Mouse (Mus musculus): ENCODE measurements around the gene Rhot2. TPM values are rescaled to one million over a fixed set of nuclear protein-coding genes. Genes with fewer than 3 reads are reported as not detected.
A peak's percentile ranks its signal among the peaks of the same experiment; 100 is the strongest.

Gene Rhot2
- polyA plus RNA-seq (2012; rRNA removed), result 54.9 and 87.5 TPM in 2 replicates

GRCm38 (mm10) chr17:25844396-25844901, at the start of gene Rhot2:
Gene Rhot2, minus strand, starts transcription at chr17:25844851.
- TF ChIP-seq CTCF (IDR thresholded peaks at IDR 0.05; ENCODE audit: extremely low read depth, insufficient read length, insufficient replicate concordance, low read depth, low read length), result peak; percentile 52; the same call in 1 of the 2 replicates
- TF ChIP-seq POLR2A (IDR thresholded peaks at IDR 0.05; ENCODE audit: low read depth, low read length), result peak; percentile 93
- Histone ChIP-seq H3K4me1 (ENCODE audit: control insufficient read depth, insufficient read depth, insufficient read length, low read length) (peaks cover 10% of the 10 kb centered on the region), H3K27ac (ENCODE audit: insufficient read depth, low read depth, low read length) (peak within 1 kb of the TSS; percentile 52), H3K4me3 (ENCODE audit: low read depth, low read length) (peak within 1 kb of the TSS; percentile 92), H3K36me3 (ENCODE audit: control insufficient read depth, insufficient read depth, low read length) (peaks cover 25% of the 10 kb centered on the region), H3K27me3 (ENCODE audit: control insufficient read depth, insufficient read depth, low read length) (no peaks in the 10 kb centered on the region)
- 1% methylated on average over 21 of the region's 21 CpGs for WGBS

- H3K4me3 ChIP-seq (ENCODE audit: low read depth, low read length), result no peak overlapping the region
- no peaks in the 10 kb centered on the region for H3K4me1 ChIP-seq (ENCODE audit: control insufficient read depth, insufficient read depth, insufficient read length, low read length)
- WGBS, result 33% methylated on average over 2 of the region's 2 CpGs
- peaks cover 6% of the 10 kb centered on the region for H3K36me3 ChIP-seq (ENCODE audit: control insufficient read depth, insufficient read depth, low read length)
- no peak overlapping the region for H3K27ac ChIP-seq (ENCODE audit: insufficient read depth, low read depth, low read length)
- no peaks in the 10 kb centered on the region for H3K27me3 ChIP-seq (ENCODE audit: control insufficient read depth, insufficient read depth, low read length)
- peak; percentile 97; the same call in 1 of the 2 replicates for TF ChIP-seq CTCF (IDR thresholded peaks at IDR 0.05; ENCODE audit: extremely low read depth, insufficient read length, insufficient replicate concordance, low read depth, low read length)
- no peak for TF ChIP-seq POLR2A (IDR thresholded peaks at IDR 0.05; ENCODE audit: low read depth, low read length)
These were observed 49.4 kb upstream of the Rhot2 start for GRCm38 (mm10) chr17:25893975-25894617.

- TF ChIP-seq CTCF (IDR thresholded peaks at IDR 0.05; ENCODE audit: extremely low read depth, insufficient read length, insufficient replicate concordance, low read depth, low read length) (no peak), POLR2A (IDR thresholded peaks at IDR 0.05; ENCODE audit: low read depth, low read length) (no peak)
- 86% methylated on average over 3 of the region's 3 CpGs for WGBS
- peaks cover 16% of the 10 kb centered on the region for H3K36me3 ChIP-seq (ENCODE audit: control insufficient read depth, insufficient read depth, low read length)
- H3K27me3 ChIP-seq (ENCODE audit: control insufficient read depth, insufficient read depth, low read length), result no peaks in the 10 kb centered on the region
- H3K4me1 ChIP-seq (ENCODE audit: control insufficient read depth, insufficient read depth, insufficient read length, low read length), result no peaks in the 10 kb centered on the region
- no peak overlapping the region for H3K4me3 ChIP-seq (ENCODE audit: low read depth, low read length)
- H3K27ac ChIP-seq (ENCODE audit: insufficient read depth, low read depth, low read length), result no peak overlapping the region
These were observed 44.2 kb upstream of the Rhot2 start for GRCm38 (mm10) chr17:25888837-25889236.

DNA sequence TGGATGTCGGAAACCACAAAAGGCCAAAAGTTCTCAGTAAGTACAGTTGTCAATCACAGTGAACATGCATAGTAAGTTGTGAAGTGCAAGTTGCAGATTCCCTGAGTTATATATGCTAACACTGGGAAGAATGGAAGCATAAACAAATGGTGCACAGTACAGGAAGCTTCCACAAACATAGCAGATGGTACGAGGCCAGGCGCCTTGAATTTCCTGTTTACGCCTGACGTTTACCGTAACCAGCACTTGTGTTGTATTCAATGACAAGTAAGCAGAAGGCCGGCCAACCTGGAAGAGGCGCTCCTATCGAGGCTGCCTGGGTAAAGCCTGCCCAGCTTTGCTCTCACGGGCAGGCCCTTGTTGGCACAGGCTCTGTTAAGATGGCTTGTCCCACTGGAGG, 42.8 kb upstream of the Rhot2 start:
- H3K4me3 ChIP-seq (ENCODE audit: low read depth, low read length), result no peak overlapping the region
- TF ChIP-seq POLR2A (IDR thresholded peaks at IDR 0.05; ENCODE audit: low read depth, low read length) (no peak), CTCF (IDR thresholded peaks at IDR 0.05; ENCODE audit: extremely low read depth, insufficient read length, insufficient replicate concordance, low read depth, low read length) (no peak)
- H3K4me1 ChIP-seq (ENCODE audit: control insufficient read depth, insufficient read depth, insufficient read length, low read length), result no peaks in the 10 kb centered on the region
- H3K36me3 ChIP-seq (ENCODE audit: control insufficient read depth, insufficient read depth, low read length), result peaks cover 29% of the 10 kb centered on the region
- H3K27me3 ChIP-seq (ENCODE audit: control insufficient read depth, insufficient read depth, low read length), result no peaks in the 10 kb centered on the region
- 78% methylated on average over 10 of the region's 10 CpGs for WGBS
- no peak overlapping the region for H3K27ac ChIP-seq (ENCODE audit: insufficient read depth, low read depth, low read length)

GRCm38 (mm10) chr17:25886806-25887205, 42.2 kb upstream of the Rhot2 start:
- TF ChIP-seq POLR2A (IDR thresholded peaks at IDR 0.05; ENCODE audit: low read depth, low read length) (no peak), CTCF (IDR thresholded peaks at IDR 0.05; ENCODE audit: extremely low read depth, insufficient read length, insufficient replicate concordance, low read depth, low read length) (no peak)
- H3K36me3 ChIP-seq (ENCODE audit: control insufficient read depth, insufficient read depth, low read length), result peaks cover 30% of the 10 kb centered on the region
- no peaks in the 10 kb centered on the region for H3K4me1 ChIP-seq (ENCODE audit: control insufficient read depth, insufficient read depth, insufficient read length, low read length)
- H3K27me3 ChIP-seq (ENCODE audit: control insufficient read depth, insufficient read depth, low read length), result no peaks in the 10 kb centered on the region
- no peak overlapping the region for H3K4me3 ChIP-seq (ENCODE audit: low read depth, low read length)
- no peak overlapping the region for H3K27ac ChIP-seq (ENCODE audit: insufficient read depth, low read depth, low read length)

- WGBS, result 72% methylated on average over 4 of the region's 4 CpGs
- no peak overlapping the region for H3K27ac ChIP-seq (ENCODE audit: insufficient read depth, low read depth, low read length)
- H3K27me3 ChIP-seq (ENCODE audit: control insufficient read depth, insufficient read depth, low read length), result no peaks in the 10 kb centered on the region
- TF ChIP-seq CTCF (IDR thresholded peaks at IDR 0.05; ENCODE audit: extremely low read depth, insufficient read length, insufficient replicate concordance, low read depth, low read length) (no peak), POLR2A (IDR thresholded peaks at IDR 0.05; ENCODE audit: low read depth, low read length) (no peak)
- peaks cover 30% of the 10 kb centered on the region for H3K36me3 ChIP-seq (ENCODE audit: control insufficient read depth, insufficient read depth, low read length)
- H3K4me3 ChIP-seq (ENCODE audit: low read depth, low read length), result no peak overlapping the region
- no peaks in the 10 kb centered on the region for H3K4me1 ChIP-seq (ENCODE audit: control insufficient read depth, insufficient read depth, insufficient read length, low read length)
These were observed 41.0 kb upstream of the Rhot2 start for GRCm38 (mm10) chr17:25885636-25886035.

- Histone ChIP-seq H3K36me3 (ENCODE audit: control insufficient read depth, insufficient read depth, low read length) (peaks cover 26% of the 10 kb centered on the region), H3K4me3 (ENCODE audit: low read depth, low read length) (no peak overlapping the region), H3K4me1 (ENCODE audit: control insufficient read depth, insufficient read depth, insufficient read length, low read length) (peaks cover 2% of the 10 kb centered on the region), H3K27me3 (ENCODE audit: control insufficient read depth, insufficient read depth, low read length) (no peaks in the 10 kb centered on the region), H3K27ac (ENCODE audit: insufficient read depth, low read depth, low read length) (no peak overlapping the region)
- 93% methylated on average over 3 of the region's 3 CpGs for WGBS
- TF ChIP-seq CTCF (IDR thresholded peaks at IDR 0.05; ENCODE audit: extremely low read depth, insufficient read length, insufficient replicate concordance, low read depth, low read length), result no peak
- no peak for TF ChIP-seq POLR2A (IDR thresholded peaks at IDR 0.05; ENCODE audit: low read depth, low read length)
These were observed 39.2 kb upstream of the Rhot2 start for GRCm38 (mm10) chr17:25883824-25884223.

All from small intestine, adult 2 months (tissue).